Mouse (Mus musculus) urinary bladder, adult 2 months (tissue): ENCODE results near the gene Lyrm4. TPM values are rescaled to one million over a fixed set of nuclear protein-coding genes. Genes with fewer than 3 reads are reported as not detected.

Source experiments
- DNase-seq: peaks from one replicate; pipeline ENCODE4 v3.0.0; 2022; ENCODE audit warnings: low spot score
- polyA plus RNA-seq: library from polyadenylated mRNA; depleted of rRNA; stranded (reverse); fragments of >200 nt; gene quantifications from 2 replicates; pipeline ENCODE4 v1.2.3, GENCODE M21; 2012; rRNA removed

Gene Lyrm4
- polyA plus RNA-seq = 6.5 and 7.2 TPM in 2 replicates

DNA sequence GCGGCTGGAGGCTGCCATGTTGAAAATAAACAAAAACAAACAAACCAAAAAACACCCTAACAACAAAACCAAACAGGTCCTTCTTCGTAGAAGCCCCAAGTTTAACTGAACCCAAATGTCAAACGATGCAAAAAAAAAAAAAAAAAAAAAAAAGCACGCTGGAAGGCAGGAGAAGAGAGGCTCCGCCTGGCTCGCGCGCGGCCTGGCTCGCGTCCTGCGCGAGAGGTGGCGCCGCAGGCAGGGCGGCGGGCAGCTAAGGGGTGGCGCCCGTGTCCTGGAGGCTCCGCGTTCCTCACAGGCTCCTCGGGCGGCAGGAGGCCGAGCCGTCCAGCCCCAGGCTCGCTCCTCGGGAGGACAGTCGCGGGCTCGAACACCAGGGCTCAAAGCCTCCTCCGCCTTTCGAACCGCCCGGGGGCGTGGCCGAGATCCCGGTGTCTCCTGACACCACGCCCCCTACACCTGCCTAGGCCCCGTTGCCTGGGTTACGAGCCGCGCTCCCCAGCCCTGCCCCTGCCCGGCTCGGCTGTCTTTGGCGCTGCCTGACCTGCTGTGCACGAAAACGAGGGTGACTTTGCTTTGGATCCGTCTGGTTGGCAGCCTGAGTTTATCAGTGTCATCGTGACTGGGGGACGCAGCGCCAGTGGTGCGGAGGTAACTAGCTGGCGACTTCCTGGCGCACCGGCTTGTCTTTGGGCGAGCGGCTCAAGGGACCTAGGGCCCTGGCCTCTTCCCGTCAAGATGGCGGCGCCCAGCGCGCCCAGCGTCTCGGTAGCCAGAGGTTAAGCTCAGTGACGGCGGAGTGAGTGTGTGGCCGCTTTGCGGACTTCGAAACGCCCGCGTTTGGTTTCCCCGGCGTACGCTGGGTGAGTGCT is at the start of gene Lyrm4, which contains the start of gene Fars2:
Lyrm4 (minus strand) TSS at position 384 of the 872 bp plus-strand sequence.
Fars2 (plus strand) TSS at position 270 of the 872 bp plus-strand sequence.
- peak; percentile 97 for DNase-seq

DNA sequence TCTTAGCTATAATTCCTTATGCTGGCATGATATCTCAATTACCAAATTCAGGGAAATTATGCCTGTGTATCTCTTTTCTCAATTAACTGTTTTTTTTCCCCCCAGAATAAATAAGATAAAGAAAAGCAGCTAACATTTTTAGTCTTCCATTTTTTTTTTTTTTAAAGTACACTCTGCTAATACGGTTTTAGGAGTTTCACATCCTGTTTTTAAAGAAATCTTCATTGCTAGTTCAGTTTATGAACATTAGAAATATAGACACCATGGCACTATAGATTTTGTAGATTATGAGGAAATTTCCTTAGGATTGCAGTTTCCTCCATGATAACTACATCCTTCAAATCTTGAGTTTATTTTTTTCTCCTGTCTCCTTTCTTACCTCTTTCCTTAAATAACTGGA is 46.6 kb upstream of the Lyrm4 start:
- no peak for DNase-seq

DNA sequence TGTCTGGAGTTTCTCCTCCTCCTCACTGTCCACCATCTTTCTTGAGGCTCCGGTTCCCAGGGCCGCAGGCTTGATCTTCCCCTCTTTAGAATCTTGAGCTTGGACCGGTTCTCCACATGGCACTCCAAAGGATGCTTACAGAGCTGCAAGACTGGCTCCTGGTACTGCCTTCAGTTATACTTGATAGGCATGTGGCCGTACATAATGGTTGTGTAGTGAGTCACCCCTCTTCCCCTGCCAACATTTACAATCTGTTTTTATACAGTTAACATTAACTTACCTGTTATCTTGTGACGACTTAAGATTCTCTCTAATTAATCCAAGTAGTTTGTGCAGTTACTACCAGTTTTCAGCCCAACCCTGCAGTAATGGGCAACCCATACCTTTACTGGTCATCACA is 46.1 kb upstream of the Lyrm4 start:
- DNase-seq = no peak

DNA sequence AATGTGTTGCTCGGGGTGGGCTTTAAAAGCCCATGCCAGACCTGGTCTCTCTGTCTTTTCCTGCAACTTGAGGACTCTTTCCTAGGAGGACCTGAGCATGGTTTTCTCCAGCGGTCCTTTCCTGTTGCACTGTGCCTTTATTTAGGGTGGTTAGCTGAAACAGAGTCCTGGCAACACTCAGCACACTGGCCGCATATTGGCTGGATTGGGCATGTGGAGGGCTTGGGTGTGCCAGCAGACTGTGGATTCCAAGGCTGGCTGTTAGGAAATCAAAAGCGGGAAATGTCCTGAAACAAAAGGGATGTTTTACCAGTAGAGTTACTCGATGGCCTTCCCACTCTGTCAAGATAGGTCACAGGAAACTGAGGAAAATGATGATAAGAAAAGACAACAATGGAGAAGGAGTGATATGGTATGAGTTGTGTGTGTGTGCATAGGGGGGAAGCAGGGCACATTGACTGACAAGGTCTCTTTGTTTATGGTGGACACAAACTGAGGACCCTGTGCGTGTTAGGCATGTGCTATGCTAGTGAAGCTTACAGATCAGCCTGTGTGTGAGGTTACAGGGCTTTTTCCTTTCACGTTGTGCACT is 39.1 kb upstream of the Lyrm4 start:
- DNase-seq = no peak

DNA sequence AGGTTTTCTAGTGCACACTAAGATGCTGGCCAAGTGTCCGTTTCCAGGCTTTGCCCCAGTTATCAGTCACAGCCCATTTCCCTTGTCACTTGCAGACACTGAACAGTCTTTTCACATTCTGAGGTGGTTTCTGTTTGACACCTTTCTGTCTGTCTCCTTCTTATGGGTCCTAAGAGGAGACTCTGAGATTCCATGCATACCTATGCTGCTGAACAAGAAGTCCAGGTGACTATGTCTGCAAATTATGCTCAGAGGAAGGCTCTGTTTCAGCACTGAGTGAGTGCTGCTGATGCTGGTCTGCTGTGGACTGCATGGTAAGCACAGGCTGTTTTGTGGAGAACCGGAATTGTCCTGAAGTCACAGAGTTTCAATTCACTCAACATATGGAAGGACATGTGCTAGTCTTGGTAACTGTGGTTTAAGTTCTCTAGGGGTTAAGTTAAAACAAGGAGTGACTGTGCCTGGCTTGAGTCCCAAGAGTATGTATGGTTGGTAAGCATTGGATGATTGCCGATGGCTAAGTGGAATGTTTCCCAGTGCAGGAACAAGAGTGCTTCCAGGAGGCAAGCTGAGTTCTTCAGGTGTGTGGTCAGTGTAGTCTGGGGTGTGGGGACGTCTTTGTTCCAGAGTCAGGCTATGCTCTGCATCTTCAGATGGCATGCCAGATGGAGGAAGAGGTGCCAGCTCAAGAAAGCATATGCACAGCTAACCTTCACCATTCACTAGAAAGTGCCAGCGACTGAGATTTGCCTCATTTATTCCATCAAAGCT is 35.6 kb upstream of the Lyrm4 start:
- no peak for DNase-seq

DNA sequence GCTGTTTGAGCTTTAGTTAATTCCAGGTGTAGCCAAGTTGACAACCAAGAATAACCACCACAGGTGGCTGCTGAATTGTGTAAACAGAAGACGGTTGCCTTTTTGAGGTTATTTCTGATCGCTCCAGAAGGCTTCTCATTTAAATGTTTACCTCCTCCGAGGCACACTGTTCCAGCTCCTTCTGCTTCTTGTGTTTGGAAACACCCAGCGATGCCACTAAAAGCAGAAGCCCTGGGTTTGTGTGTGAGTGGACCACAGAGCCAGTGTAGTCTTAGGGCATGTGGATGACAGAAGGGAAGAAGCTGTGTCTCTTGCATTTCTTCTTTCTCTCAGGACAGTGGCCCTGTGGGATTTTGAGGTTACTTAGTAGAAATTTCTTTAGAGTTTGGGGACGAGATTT is 32.9 kb upstream of the Lyrm4 start:
- no peak for DNase-seq

DNA sequence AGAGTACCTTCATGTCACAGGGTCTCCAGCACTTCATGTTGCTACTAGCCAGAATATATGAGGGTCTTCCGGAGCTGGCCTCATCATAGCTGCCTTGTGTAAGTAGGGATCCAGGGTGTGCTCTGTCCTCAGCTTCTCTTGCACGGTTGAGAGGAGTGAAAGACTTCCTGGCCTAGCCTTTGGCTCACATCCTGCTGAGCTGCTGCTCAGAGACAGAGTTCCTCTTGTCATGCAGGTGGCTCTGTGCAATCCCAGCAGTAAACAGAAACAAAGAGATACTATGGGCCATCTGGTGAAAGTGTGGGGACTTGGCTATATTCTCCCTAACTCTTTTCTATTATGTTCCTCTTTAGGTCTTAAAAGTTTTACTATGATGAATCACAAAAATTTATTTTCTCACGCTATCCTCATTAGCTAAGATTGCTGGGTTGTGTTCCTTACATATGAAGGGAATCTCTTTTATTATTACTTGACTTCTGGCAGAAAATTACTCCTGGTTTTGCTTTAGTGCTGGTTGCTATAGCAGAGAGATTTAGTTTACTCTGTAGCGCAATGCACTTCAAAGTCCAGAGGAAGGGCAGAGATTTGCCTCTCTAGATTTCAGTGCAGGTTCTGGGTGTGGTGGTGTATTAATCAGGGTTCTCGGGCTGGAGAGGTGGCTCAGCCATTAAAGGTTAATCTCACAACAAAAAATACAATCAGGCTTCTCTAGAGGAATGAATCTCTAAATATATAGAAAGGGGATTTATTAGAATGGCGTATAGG is 32.0 kb upstream of the Lyrm4 start:
- DNase-seq = no peak

DNA sequence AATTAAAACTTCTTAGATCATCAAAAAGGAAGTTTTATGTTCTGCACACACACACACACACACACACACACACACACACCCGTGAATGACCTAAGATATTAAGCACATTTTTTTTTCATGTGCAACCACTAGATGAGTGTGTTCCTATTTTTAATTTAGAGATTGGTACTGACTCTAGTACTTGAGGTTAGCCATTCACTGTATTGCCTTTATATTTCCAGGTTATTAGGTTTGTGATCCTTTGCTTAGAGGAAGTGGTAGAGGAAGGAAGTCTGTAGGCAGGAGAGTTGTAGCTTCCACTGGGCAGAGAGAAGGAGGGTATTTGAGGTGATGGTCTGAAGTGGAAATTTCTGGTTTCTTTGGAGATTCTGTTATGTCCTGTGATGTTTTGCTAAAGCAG is 28.3 kb upstream of the Lyrm4 start:
- no peak for DNase-seq

DNA sequence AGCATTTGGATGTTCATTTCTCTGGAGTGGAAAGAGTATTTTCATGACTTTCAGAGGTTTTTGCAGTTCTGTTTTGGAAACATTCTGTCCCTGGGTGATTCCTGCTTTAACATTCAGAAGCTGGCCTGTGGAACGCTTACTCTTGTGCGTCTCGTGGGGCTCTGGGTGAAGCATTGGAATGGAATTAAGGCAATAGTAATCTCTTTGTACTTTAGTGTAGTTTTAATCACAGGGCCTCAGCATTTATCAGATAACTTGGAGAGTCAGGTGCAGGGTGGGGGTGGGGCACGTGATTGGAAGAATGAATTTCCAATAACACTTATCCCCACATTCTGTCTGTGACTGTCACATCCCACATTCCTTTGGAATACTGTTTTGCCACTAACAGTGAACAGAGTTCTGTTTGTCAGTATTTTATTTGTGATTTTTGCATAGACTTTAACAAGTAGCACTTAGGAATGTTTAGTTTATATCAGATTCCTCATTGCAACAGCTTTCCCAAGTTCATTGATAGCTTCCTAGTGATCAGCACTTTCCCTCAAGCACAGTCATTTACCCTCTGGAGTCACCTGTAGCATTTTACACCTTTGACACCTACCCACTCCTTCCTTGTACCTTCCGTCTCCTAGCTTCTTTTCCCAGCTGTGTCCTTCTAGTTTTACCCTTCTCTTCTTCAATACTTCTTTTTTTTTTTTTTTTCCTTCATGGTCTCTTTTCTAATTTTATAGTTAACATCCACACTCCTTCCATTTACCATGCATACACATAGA is 23.1 kb upstream of the Lyrm4 start:
- no peak for DNase-seq

DNA sequence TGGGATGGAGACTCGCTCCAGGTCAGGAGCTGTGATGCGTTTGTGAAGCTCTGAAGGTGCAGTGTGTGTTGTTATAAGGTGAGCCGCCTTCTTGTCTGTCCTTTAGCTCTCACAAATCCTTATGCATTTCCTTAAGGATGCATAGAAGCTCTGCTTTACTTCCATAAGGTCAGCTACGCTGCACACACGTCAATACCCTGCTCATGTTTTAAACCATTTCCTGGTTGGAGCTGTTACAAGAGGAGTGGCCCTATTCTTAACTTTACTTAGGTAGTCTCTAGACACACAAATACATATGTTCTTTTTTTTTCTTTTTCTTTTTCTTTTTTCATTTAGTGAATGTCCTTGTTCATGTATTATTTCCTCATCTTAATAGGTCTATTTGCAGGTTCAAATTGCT is 22.4 kb upstream of the Lyrm4 start:
- no peak for DNase-seq

DNA sequence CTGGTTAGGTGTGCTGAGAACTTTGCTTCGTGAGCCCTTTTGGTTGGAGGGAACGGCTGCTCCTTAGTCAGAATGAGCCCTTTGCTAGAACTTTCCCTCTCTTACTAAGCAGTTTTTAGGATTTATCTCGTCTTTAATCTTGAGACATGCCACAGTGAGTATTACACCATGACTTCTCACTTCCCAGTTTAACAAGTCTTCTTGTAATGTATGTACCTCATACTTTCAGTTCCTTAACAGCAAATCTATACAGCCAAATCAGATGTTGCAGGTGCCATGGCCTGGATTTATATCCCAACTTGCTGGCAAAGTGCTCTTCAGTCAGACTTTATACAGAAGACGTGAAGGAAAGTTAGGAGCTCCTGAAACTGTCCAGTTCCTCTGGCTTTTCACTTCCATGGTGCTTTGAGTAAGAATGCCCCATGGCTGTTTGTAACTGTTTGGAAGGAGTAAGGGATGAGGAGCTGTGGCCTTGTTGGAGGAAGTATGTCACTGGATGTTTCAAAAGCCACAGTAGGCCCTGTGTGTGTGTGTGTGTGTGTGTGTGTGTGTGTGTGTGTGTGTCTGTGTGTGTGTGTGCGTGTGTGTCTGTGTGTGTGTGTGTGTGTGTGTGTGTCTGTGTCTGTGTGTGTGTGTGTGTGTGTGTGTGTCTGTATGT is 14.8 kb upstream of the Lyrm4 start:
- no peak for DNase-seq

DNA sequence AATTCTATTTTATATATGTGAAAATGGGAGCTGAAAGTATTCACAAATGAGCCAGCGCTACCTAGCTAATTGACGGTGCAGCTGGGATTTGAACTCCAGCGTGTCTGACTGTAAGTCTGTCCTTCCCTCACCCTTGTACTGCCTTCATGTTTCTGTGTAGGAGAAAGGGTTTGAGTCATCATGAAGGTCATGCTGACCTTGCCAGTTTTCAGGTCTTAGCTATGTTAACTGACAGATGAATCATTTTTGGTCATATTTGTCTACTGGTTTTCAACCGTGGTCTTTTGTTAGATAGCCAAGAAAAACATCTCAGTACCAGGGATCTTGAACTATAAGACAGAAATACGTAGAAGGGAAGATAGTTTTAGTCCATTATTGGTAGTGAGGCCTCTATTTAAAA is 14.1 kb upstream of the Lyrm4 start:
- DNase-seq = no peak

DNA sequence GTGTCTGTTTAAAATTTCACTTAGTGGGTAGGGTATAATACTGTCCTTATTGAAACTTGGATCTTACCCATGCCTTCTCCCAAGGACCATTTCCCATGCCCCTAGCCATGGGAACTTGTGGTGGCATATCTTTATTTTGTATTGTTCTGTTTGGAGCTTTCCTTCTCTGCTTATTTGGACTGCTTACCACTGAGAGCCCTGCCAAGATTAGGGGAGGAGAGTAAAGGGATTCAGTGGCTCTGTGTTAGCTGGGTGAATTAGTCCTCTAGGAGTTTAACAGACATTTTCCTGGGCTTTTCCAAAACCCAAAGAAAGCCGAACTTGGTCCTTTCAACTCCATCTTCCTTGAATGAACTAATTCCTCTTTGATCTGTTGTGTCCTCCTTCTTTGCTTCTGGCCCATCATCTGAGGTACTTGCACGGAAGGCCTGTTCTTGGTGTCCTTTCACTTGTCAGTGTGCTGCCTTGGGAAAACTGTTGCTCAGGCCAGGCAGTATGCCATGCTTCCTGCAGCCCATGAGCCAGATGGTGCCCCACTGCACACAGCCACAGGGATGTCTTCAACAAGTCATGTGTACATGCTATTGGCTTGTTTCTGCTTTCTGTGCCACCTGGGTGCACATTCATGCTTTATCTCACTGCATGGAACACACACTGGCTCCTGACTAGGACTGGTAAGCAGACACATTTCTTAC is 12.2 kb upstream of the Lyrm4 start:
- DNase-seq = no peak

DNA sequence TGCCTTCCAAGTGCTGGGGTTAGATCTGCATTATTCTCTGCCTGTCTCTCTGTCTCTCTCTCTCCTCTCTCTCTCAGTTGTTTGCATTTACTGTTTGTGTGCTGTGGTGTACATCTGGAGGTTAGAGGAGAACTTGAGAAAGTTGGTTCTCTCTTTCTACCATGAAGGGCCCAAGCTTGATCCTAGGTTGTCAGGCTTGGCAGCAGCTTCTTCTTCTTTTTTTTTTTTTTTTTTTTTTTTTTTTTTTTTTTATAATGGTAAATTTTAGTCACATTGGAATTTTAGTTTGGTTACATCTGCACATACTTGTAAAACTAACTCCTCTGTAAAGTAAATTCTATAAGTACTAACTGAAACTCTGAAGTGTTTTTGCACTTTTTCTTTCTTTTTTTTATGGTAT is 3.3 kb upstream of the Lyrm4 start:
- DNase-seq = no peak

DNA sequence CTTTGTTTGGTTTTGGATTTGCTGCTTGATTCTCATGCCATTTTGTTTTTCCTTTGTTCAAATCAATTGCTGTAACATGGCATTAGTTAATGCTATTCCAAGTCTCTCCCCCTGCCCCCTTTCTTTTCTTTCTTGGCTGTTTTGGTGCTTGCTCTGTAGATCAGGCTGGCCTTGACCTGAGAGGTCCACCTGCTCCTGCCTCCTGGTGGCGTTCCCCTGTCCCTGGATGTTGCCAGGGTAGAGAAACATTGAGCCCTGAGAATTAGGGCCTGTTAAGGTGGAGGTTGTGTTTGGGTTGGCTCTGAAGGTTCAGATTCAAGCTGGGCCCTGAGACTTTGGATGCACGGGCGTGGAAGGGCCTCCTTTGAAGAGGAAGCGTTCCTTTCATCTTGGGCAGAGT is 2.4 kb upstream of the Lyrm4 start:
- no peak for DNase-seq

DNA sequence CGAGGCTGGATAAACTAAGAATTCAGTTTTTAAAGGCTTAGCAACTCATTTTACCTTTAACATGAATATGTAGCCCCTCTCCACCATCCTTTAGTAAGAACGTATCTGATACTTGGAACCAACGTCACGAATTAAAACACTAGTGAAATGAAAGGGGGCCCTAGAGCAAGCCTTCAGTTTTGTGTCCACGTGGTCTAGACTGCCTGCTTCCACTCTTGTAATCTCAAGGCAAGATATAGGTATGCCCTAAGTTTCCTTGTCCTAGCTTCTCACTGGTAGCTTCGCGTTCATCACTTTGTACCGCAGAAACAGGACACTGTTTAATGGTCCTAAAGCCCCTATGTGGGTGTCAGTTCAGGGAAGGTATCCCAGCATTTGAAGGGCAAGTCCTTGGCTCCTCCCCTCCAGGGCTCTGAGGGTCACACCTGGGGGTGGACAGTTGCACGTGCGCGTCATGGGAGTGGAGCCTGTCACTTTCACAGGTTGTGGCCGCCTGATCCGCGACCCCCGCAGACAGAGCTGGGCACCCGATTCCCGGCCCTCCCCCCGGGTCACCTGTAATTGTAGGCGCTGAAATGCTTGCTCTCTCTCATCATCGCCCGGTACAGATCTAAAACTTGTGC is 695 bp downstream of the Lyrm4 start:
- DNase-seq = peak; percentile 32

DNA sequence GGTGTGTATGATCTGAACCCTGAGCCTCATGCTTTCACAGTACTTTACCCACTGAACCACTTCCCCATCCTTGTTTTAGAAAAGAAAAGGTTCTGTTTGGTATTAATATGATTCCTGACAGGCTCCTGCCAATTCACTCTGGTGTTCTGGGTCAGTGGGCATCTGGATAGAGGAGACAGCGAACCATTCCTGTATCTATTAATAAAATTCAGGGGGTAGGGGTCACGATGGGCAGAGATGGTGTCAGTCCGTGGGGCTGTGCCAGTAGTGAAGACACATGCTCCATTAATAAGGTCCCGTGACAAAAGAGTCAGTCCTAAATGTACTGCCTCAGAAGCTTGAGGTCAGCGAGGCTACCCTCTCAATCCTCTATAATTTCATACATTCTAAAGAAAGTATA is 4.1 kb downstream of the Lyrm4 start:
- DNase-seq = no peak

DNA sequence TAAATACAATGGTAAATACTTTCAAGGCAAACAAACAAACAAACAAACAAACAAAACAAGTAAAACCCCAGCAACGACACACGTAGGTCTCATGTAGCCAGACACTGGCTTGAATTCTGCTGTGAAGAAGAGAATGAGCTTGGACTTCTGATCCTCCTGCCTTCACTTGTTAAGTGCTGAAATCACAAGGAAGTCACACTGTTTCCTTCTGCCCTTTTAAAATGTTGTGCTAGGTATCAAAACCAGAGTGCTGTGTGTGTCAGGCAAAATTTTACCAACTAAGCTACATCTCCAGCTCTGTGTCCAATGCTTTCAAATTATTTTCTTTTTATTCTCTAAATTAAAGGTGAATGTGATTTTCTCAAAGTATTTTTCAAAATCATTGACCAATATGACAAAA is 6.0 kb downstream of the Lyrm4 start:
- DNase-seq = no peak

DNA sequence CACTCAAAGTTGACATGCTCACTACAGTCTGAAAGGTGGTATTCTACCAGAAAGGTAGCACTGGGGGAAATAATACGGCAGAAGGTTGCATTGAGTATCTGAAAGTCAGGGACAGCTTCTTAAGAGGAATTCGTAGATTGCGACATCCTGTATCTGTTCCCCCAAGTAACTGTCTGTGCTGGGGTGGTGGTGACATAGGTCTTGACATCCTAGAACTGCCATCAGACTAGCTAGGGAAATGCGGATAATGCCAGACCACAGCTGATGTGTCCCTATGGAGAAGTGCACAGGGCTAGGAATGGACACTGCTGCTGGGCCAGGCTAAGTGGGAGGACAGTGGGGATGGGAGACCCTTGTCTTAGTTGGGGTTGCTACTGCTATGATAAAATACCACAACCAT is 8.8 kb downstream of the Lyrm4 start:
- DNase-seq = no peak

DNA sequence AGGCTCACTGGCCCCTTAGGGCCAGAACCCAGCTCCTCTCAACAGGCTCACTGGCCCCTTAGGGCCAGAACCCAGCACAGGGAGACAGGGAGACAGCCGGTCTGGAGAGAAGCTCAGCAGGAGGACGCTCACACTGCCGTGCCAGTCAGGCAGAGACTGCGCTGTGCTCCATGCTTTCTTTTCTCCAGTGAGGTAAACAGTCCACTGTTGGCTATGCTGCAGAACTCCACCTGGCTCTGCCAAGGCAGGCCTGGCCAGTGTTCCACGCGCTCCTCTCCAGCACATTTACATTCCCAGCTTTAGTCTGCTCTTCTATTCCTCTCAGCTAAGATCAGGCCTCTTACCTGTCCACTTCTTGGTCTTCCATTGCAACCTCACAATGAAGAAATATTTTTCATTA is 11.7 kb downstream of the Lyrm4 start:
- no peak for DNase-seq
